Mouse (Mus musculus) spleen, adult 2 months (tissue): ENCODE data around the gene Dpp10.

Source experiments
- CTCF ChIP-seq: fragments of 200-500 bp; IDR thresholded peaks from 2 replicates; pipeline ENCODE4 v1.5.1; 2011; ENCODE audit warnings: mild to moderate bottlenecking, inconsistent platforms; ENCODE audit not compliant: insufficient read depth, insufficient read length, insufficient replicate concordance; ENCODE audit errors: extremely low read depth
- POLR2A ChIP-seq: fragments of 200-500 bp; IDR thresholded peaks from 2 replicates; pipeline ENCODE4 v1.6.1; 2011; ENCODE audit warnings: low read depth, low read length, inconsistent platforms

GRCm38 (mm10) chr1:123765511-123765910, 279.8 kb downstream of the Dpp10 start:
- no peak for TF ChIP-seq CTCF
- no peak for TF ChIP-seq POLR2A
